Mouse (Mus musculus) kidney, embryonic 14.5 days (tissue): ENCODE results near the gene Trpc4ap. TPM values are rescaled to one million over a fixed set of nuclear protein-coding genes. Genes with fewer than 3 reads are reported as not detected.
"Not testable (repeated sequence)": the region's sequence is repeated elsewhere in the genome, so short reads cannot be mapped to it uniquely, and the experiment has no call there.

ENCODE experiments used
- ATAC-seq: fragments of 200-750 bp; cut with Nextera tagmentation; 2 replicates; pipeline ENCODE4 v1.8.0; 2017; ENCODE audit warnings: moderate number of reproducible peaks, mild to moderate bottlenecking, moderate TSS enrichment, moderate library complexity; ENCODE audit not compliant: low FRiP score, low TSS enrichment
- H3K27ac ChIP-seq: fragments of 300-500 bp; sonication (generic); 2 replicates; pipeline ENCODE4 v1.5.1; 2014; ENCODE audit warnings: low read depth, mild to moderate bottlenecking, low read length, moderate library complexity, mixed read lengths
- H3K27me3 ChIP-seq: fragments of 300-500 bp; sonication (generic); 2 replicates; pipeline ENCODE4 v1.6.1; 2014; ENCODE audit warnings: mild to moderate bottlenecking, low read length; ENCODE audit not compliant: control insufficient read depth, insufficient read depth
- H3K36me3 ChIP-seq: fragments of 300-500 bp; sonication (generic); 2 replicates; pipeline ENCODE4 v1.6.1; 2014; ENCODE audit warnings: low read length, mixed read lengths; ENCODE audit not compliant: control insufficient read depth, insufficient read depth
- H3K4me1 ChIP-seq: fragments of 300-500 bp; sonication (generic); 2 replicates; pipeline ENCODE4 v1.6.1; 2014; ENCODE audit warnings: low read length, mixed read lengths; ENCODE audit not compliant: control insufficient read depth, insufficient read depth
- H3K4me2 ChIP-seq: fragments of 300-500 bp; sonication (generic); replicated peaks from 2 replicates; pipeline ENCODE4 v1.6.1; 2014; ENCODE audit warnings: low read depth, mild to moderate bottlenecking, low read length
- H3K4me3 ChIP-seq: fragments of 300-500 bp; sonication (generic); 2 replicates; pipeline ENCODE4 v1.5.1; 2014; ENCODE audit warnings: mild to moderate bottlenecking, low read length
- H3K9ac ChIP-seq: fragments of 300-500 bp; sonication (generic); 2 replicates; pipeline ENCODE4 v1.6.1; 2014; ENCODE audit warnings: low read depth, mild to moderate bottlenecking, low read length, moderate library complexity
- H3K9me3 ChIP-seq: fragments of 300-500 bp; sonication (generic); 2 replicates; pipeline ENCODE4 v1.6.1; 2016; ENCODE audit warnings: low read length; ENCODE audit not compliant: control insufficient read depth
- WGBS: fragments of 180-500 bp; shearing (Covaris S2); extraction: QIAGEN DNeasy Blood & Tissue Kit; methylation state at CpG from one replicate; pipeline ENCODE4 v1.1.7; 2014; 5-methylcytosine and 5-hydroxymethylcytosine counted together
- polyA plus RNA-seq: library from polyadenylated mRNA; unstranded; fragments of >200 nt; fragmentation: Nextera tagmentation; extraction: Ambion mirVana; gene quantifications from 2 replicates; pipeline ENCODE4 v1.2.1, GENCODE M21; 2014

The Trpc4ap gene
- polyA plus RNA-seq, 1 experiment from 2014 or later: 134 TPM

DNA sequence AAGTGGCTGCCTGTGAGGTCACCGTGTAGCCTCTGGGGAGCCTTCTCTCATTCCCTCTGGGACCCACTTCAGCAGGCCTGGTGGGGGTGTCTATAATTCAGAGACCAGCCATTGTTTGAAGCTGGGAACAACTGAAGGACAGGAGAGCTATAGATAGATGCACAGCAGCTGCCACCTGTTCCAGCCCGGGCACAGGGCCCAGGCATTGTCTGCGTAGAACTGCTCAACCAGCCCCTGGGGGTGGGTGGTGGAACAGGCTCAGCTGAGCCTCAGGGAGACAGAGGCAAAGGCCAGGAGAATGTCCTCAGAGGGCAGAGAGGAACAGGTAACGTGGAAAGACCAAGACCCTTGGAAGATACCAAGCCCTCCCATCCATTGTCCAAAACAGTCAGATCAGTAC lies 85.8 kb downstream of the Trpc4ap start:
- H3K4me1 ChIP-seq: peaks cover 5% of the 10 kb centered on the region
- no peak overlapping the region for H3K4me3 ChIP-seq
- no peaks in the 10 kb centered on the region for H3K36me3 ChIP-seq
- no peaks in the 10 kb centered on the region for H3K27me3 ChIP-seq
- no peak overlapping the region for H3K4me2 ChIP-seq
- H3K27ac ChIP-seq: no peak overlapping the region
- ATAC-seq: no peak
- H3K9ac ChIP-seq: no peak overlapping the region
- H3K9me3 ChIP-seq: no peaks in the 10 kb centered on the region
- 88% methylated on average over 4 of the region's 4 CpGs for WGBS

DNA sequence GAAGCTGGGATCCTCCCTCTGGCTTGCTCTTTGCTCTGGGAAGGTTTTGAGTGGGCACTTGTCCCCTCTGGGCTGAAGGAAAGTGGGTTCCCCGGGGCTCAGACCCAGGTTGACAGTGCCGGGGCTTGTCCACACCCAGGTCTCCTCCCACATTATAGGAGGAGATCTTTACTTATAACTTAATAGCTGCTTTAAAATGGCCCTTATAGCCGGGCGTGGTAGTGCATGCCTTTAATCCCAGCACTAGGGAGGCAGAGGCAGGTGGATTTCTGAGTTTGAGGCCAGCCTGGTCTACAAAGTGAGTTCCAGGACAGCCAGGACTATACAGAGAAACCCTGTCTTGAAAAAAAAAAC lies 87.0 kb downstream of the Trpc4ap start:
- not testable (repeated sequence) for ATAC-seq, H3K4me3 ChIP-seq, H3K9me3 ChIP-seq, H3K36me3 ChIP-seq, H3K4me2 ChIP-seq, H3K27me3 ChIP-seq, H3K4me1 ChIP-seq, H3K9ac ChIP-seq, H3K27ac ChIP-seq
- 73% methylated on average over 4 of the region's 4 CpGs for WGBS

- no peak for ATAC-seq
- WGBS: 24% methylated on average over 10 of the region's 10 CpGs
- H3K4me2 ChIP-seq: no peak overlapping the region
- no peak overlapping the region for H3K27ac ChIP-seq
- H3K9ac ChIP-seq: no peak overlapping the region
- no peak overlapping the region for H3K4me3 ChIP-seq
- peaks cover 5% of the 10 kb centered on the region for H3K4me1 ChIP-seq
- no peaks in the 10 kb centered on the region for H3K9me3 ChIP-seq
- no peaks in the 10 kb centered on the region for H3K27me3 ChIP-seq
- no peaks in the 10 kb centered on the region for H3K36me3 ChIP-seq
Observed at GRCm38 (mm10) chr2:155604560-155605235, 87.5 kb downstream of the Trpc4ap start.

GRCm38 (mm10) chr2:155603707-155604106 lies 88.5 kb downstream of the Trpc4ap start:
- Histone ChIP-seq H3K27me3 (no peaks in the 10 kb centered on the region), H3K9me3 (no peaks in the 10 kb centered on the region), H3K4me3 (no peak overlapping the region), H3K27ac (no peak overlapping the region), H3K36me3 (no peaks in the 10 kb centered on the region), H3K9ac (no peak overlapping the region), H3K4me1 (peaks cover 5% of the 10 kb centered on the region), H3K4me2 (no peak overlapping the region)
- ATAC-seq: no peak
- 72% methylated on average over 3 of the region's 3 CpGs for WGBS

GRCm38 (mm10) chr2:155595516-155595915 lies 96.7 kb downstream of the Trpc4ap start:
- Histone ChIP-seq H3K4me3 (no peak overlapping the region), H3K9me3 (no peaks in the 10 kb centered on the region), H3K27me3 (no peaks in the 10 kb centered on the region), H3K4me1 (no peaks in the 10 kb centered on the region), H3K4me2 (no peak overlapping the region), H3K27ac (no peak overlapping the region), H3K9ac (no peak overlapping the region), H3K36me3 (no peaks in the 10 kb centered on the region)
- WGBS: 85% methylated on average over 6 of the region's 6 CpGs
- no peak for ATAC-seq

DNA sequence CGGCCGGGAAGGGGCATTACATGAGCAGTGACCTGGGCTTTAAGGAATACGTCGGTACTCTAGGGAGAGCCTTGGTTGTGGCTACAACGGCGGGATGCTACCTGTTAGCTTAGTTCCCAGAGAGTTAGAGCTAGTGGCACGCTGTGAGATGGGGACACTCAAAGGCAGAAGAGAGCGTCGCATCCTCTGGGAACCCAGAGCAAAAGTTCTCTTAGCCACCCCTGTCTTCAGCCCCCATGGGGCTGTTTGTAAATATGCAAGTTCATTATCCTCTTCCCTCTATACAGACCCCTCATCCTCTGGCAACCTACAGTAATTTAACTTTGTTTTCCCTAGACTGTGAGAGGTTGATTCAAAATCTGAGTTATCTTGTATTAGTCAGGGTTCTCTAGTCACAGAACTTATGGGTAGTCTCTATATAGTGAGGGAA lies 99.3 kb downstream of the Trpc4ap start:
- Histone ChIP-seq H3K4me1 (no peaks in the 10 kb centered on the region), H3K9me3 (no peaks in the 10 kb centered on the region), H3K9ac (peak overlapping the region; percentile 80), H3K4me2 (peak overlapping the region; percentile 85), H3K27ac (peak overlapping the region; percentile 12; the same call in 1 of the 2 replicates), H3K36me3 (no peaks in the 10 kb centered on the region), H3K27me3 (no peaks in the 10 kb centered on the region), H3K4me3 (peak overlapping the region; percentile 70)
- WGBS: under 1% methylated on average over 9 of the region's 9 CpGs
- no peak for ATAC-seq

DNA sequence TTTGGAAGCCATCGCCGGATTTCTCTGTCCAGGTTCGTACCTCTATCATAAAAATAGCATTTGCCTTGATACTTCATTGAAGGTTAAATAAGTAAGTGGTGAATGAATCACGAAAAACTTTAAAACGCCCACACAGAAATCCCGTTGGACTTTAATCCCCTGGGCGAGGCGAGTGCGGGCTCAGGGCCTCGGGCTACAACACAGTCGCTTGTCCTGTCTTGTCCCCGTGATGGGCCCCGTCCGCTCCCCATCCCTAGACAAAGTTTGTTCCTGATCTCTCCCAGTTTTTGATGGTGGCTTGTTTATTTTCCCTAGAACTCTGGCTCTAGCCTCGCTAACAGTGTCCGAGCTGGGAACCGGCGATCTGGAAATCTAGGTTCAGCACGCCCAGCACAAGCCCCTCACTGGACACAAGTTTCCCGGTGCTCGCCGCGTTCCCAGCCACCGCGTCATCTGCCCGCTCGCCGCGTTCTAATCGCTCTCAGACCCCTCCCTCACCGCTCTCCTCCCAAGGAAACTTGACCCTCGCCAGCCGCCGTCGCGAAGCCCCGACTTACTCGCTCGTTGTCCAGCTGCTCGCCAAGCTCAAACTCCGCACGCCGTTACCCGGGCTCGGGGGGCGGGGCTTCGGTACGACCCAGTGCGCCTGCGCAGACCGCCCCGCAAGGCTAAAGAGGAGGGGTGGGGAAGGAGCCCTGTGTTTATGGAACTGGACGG lies 99.9 kb downstream of the Trpc4ap start, which contains the start of gene Gss:
Gene Gss (minus strand): TSS at position 674 of the 717 bp plus-strand sequence.
- under 1% methylated on average over 53 of the region's 53 CpGs for WGBS
- Histone ChIP-seq H3K27me3 (no peaks in the 10 kb centered on the region), H3K36me3 (no peaks in the 10 kb centered on the region), H3K4me3 (peak within 1 kb of the TSS; percentile 70), H3K9me3 (no peaks in the 10 kb centered on the region), H3K4me2 (peak within 1 kb of the TSS; percentile 85), H3K27ac (peak within 1 kb of the TSS; percentile 85), H3K9ac (peak within 1 kb of the TSS; percentile 80), H3K4me1 (no peaks in the 10 kb centered on the region)
- peak; percentile 93 for ATAC-seq

- Histone ChIP-seq H3K36me3 (no peaks in the 10 kb centered on the region), H3K4me3 (peak overlapping the region; percentile 70), H3K9me3 (no peaks in the 10 kb centered on the region), H3K4me2 (peak overlapping the region; percentile 85), H3K4me1 (no peaks in the 10 kb centered on the region), H3K9ac (peak overlapping the region; percentile 80), H3K27me3 (no peaks in the 10 kb centered on the region), H3K27ac (peak overlapping the region; percentile 85)
- no peak for ATAC-seq
- 6% methylated on average over 6 of the region's 6 CpGs for WGBS
Observed at GRCm38 (mm10) chr2:155591676-155592075, 100.5 kb downstream of the Trpc4ap start.

GRCm38 (mm10) chr2:155590876-155591275 lies 101.3 kb downstream of the Trpc4ap start:
- no peak overlapping the region for H3K4me2 ChIP-seq
- 89% methylated on average over 2 of the region's 2 CpGs for WGBS

More at GRCm38 (mm10) chr2:155590876-155591275, 101.3 kb downstream of the Trpc4ap start:
- no peaks in the 10 kb centered on the region for H3K27me3 ChIP-seq
- H3K36me3 ChIP-seq: no peaks in the 10 kb centered on the region
- no peak for ATAC-seq
- no peak overlapping the region for H3K9ac ChIP-seq
- H3K4me1 ChIP-seq: no peaks in the 10 kb centered on the region
- no peak overlapping the region for H3K4me3 ChIP-seq
- H3K9me3 ChIP-seq: no peaks in the 10 kb centered on the region
- no peak overlapping the region for H3K27ac ChIP-seq
